Mouse (Mus musculus) embryonic facial prominence, embryonic 15.5 days (tissue): ENCODE measurements around the gene Use1. TPM values are rescaled to one million over a fixed set of nuclear protein-coding genes. Genes with fewer than 3 reads are reported as not detected.
A peak's percentile ranks its signal among the peaks of the same experiment; 100 is the strongest.

Experiments
- ATAC-seq: fragments of 200-750 bp; cut with Nextera tagmentation; 2 replicates; pipeline ENCODE4 v1.8.0; 2017; ENCODE audit warnings: low read depth, moderate TSS enrichment; ENCODE audit not compliant: insufficient number of reproducible peaks, low FRiP score, low TSS enrichment
- H3K27ac ChIP-seq: fragments of 300-500 bp; sonication (generic); replicated peaks from 2 replicates; pipeline ENCODE4 v1.5.1; 2015; ENCODE audit warnings: mild to moderate bottlenecking, inconsistent platforms
- H3K27me3 ChIP-seq: fragments of 300-500 bp; sonication (generic); 2 replicates; pipeline ENCODE4 v1.6.1; 2015; ENCODE audit warnings: inconsistent platforms
- H3K36me3 ChIP-seq: fragments of 300-500 bp; sonication (generic); 2 replicates; pipeline ENCODE4 v1.6.1; 2015; ENCODE audit warnings: mild to moderate bottlenecking, inconsistent platforms
- H3K4me1 ChIP-seq: fragments of 300-500 bp; sonication (generic); 2 replicates; pipeline ENCODE4 v1.6.1; 2015; ENCODE audit warnings: inconsistent platforms
- H3K4me2 ChIP-seq: fragments of 300-500 bp; sonication (generic); replicated peaks from 2 replicates; pipeline ENCODE4 v1.6.1; 2015; ENCODE audit warnings: mild to moderate bottlenecking, inconsistent platforms
- H3K4me3 ChIP-seq: fragments of 300-500 bp; sonication (generic); replicated peaks from 2 replicates; pipeline ENCODE4 v1.5.1; 2015; ENCODE audit warnings: mild to moderate bottlenecking, inconsistent platforms
- H3K9ac ChIP-seq: fragments of 300-500 bp; sonication (generic); 2 replicates; pipeline ENCODE4 v1.6.1; 2015; ENCODE audit warnings: inconsistent platforms
- H3K9me3 ChIP-seq: fragments of 300-500 bp; sonication (generic); replicated peaks from 2 replicates; pipeline ENCODE4 v1.6.1; 2016; ENCODE audit warnings: inconsistent platforms
- WGBS: fragments of 180-500 bp; shearing (Covaris S2); methylation state at CpG from one replicate; pipeline ENCODE4 v1.1.7; 2015; 5-methylcytosine and 5-hydroxymethylcytosine counted together
- polyA plus RNA-seq: library from polyadenylated mRNA; unstranded; fragments of >200 nt; fragmentation: Nextera tagmentation; extraction: Ambion mirVana; gene quantifications from 2 replicates; pipeline ENCODE4 v1.2.1, GENCODE M21; 2015

The Use1 gene
- polyA plus RNA-seq, 1 experiment from 2014 or later: 121 TPM

- Histone ChIP-seq H3K4me3 (no peak overlapping the region), H3K9ac (no peak overlapping the region), H3K27me3 (no peaks in the 10 kb centered on the region), H3K36me3 (peaks cover 36% of the 10 kb centered on the region), H3K4me1 (peaks cover 24% of the 10 kb centered on the region), H3K4me2 (no peak overlapping the region), H3K9me3 (no peaks in the 10 kb centered on the region), H3K27ac (no peak overlapping the region)
- ATAC-seq: no peak
- WGBS: 91% methylated on average over 8 of the region's 8 CpGs
Observed at GRCm38 (mm10) chr8:71404011-71404410, 37.4 kb downstream of the Use1 start.

DNA sequence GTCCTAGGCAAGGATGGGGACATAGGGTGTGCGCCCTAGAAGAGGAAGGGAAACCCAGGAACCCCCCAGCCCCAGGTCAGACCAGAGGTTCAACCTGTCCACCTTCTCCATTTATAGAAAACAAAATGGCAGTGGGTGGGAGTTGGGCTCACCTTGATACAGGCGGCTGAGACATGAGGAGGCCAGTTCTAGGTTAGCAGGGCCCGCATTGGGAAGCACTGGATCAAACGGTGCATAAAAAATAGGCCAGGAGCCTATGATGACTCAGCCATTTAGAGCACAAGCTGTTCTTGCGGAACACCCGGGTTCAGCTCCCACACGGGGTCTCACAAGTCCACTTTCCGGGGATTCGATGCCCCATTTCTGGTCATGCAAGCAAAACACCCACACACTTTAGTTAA, 38.3 kb downstream of the Use1 start:
- Histone ChIP-seq H3K4me2 (peak overlapping the region; percentile 95; the same call in 1 of the 2 replicates), H3K9me3 (no peaks in the 10 kb centered on the region), H3K4me1 (peaks cover 24% of the 10 kb centered on the region), H3K9ac (no peak overlapping the region), H3K27me3 (no peaks in the 10 kb centered on the region), H3K27ac (no peak overlapping the region), H3K4me3 (peak overlapping the region; percentile 55; the same call in 1 of the 2 replicates), H3K36me3 (peaks cover 37% of the 10 kb centered on the region)
- WGBS: 81% methylated on average over 9 of the region's 9 CpGs
- no peak for ATAC-seq

DNA sequence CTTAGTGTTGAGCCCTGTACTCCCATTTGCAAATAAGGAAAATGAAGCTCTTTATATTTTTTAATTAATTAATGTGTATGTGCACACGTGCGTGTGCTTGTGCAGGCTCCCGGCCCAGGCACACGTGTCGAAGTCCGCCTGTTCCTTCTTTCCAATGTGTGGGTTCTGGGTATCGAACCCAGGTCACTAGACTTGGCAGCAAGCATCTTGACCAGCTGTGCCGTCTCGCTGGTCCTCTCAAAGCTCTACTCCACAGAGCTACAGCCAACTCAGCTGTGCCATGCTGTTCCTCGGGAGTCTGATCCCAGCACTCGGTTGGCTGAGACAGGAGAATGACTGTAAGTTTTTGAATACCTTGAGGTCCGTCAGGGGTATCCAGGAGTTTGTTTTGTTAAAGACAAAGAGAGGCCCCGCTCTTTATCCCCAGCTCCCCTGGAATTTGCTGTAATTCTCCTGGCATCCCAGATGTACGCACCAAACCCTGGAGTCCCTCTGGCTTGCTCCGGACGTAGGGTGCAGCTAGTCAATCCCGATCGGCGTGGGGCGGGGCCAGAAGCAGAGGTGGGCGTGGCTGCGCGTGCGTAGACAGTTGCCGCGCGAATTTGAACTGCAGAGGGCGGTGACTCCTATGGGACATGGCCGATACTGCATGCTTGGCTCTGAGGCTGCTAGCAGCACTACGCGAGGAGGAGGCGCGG, 38.9 kb downstream of the Use1 start, which contains the start of gene Ankle1:
TSS of gene Ankle1 (plus strand) at position 610 of the 698 bp plus-strand sequence.
- no peak within 1 kb of the TSS; the same call in 1 of the 2 replicates for H3K27ac ChIP-seq

DNA sequence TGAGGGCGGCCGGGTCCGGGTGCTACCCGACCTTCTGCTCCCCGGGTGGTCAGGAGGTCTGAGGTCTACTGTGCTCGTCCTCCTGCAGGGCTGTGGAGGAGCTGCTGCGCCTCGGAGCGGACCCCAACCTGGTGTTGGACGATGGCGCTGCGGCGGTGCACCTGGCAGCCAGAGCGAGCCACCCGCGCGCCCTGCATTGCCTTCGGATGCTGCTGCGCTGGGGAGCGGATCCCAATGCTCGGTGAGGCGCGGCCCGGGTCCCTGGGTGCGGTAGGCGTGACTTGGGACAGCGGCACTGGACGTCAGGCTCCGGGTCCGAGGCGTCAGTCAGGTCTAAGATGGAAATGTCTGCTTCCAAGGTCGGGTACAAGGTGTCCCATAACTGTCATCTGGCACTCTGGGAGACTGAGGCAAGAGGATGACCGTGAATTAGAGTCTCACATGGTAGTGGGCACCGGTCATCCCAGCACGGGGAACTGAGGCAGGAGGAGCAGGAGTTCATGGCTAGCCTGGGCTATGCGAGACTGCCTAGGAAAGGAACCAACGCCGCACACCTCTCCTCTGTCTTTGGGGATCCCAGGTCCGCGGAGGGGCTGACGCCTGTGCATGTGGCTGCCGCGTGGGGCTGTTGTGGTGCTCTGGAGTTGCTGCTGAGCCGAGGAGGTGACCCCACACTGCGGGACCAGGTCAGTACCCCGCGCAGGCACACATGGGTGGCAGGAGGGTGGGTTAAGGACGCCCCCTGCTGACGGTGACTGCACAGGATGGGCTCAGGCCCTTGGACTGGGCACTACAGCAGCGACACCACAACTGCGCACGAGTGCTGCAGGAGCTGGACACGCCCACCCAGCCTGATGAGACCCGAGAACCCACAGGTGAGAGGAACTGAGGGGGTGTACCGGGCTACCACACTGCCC, 39.7 kb downstream of the Use1 start:
- under 1% methylated on average over 55 of the region's 55 CpGs for WGBS
- peak overlapping the region; percentile 95 for H3K4me2 ChIP-seq

More for the DNA sequence above, 38.9 kb downstream of the Use1 start, which contains the start of gene Ankle1:
- 16% methylated on average over 33 of the region's 33 CpGs for WGBS
- peaks cover 34% of the 10 kb centered on the region for H3K36me3 ChIP-seq
- H3K4me2 ChIP-seq: peak within 1 kb of the TSS; percentile 95
- H3K4me1 ChIP-seq: peaks cover 24% of the 10 kb centered on the region
- H3K27me3 ChIP-seq: no peaks in the 10 kb centered on the region
- peak within 1 kb of the TSS; percentile 41 for H3K9ac ChIP-seq
- peak; percentile 88 for ATAC-seq
- no peaks in the 10 kb centered on the region for H3K9me3 ChIP-seq
- H3K4me3 ChIP-seq: peak within 1 kb of the TSS; percentile 55

GRCm38 (mm10) chr8:71407441-71407840, 40.8 kb downstream of the Use1 start:
- peak overlapping the region; percentile 55; the same call in 1 of the 2 replicates for H3K4me3 ChIP-seq
- H3K4me2 ChIP-seq: peak overlapping the region; percentile 95; the same call in 1 of the 2 replicates
- no peaks in the 10 kb centered on the region for H3K9me3 ChIP-seq
- H3K27me3 ChIP-seq: no peaks in the 10 kb centered on the region
- H3K4me1 ChIP-seq: peaks cover 24% of the 10 kb centered on the region
- H3K9ac ChIP-seq: peak overlapping the region; percentile 9; the same call in 1 of the 2 replicates
- ATAC-seq: no peak
- WGBS: 93% methylated on average over 14 of the region's 14 CpGs
- H3K27ac ChIP-seq: no peak overlapping the region
- H3K36me3 ChIP-seq: peaks cover 29% of the 10 kb centered on the region

More for the DNA sequence above, 39.7 kb downstream of the Use1 start:
- Histone ChIP-seq H3K4me1 (peaks cover 24% of the 10 kb centered on the region), H3K9ac (peak overlapping the region; percentile 41), H3K27ac (no peak overlapping the region; the same call in 1 of the 2 replicates), H3K27me3 (no peaks in the 10 kb centered on the region), H3K9me3 (no peaks in the 10 kb centered on the region), H3K4me3 (peak overlapping the region; percentile 55), H3K36me3 (peaks cover 29% of the 10 kb centered on the region)
- ATAC-seq: peak; percentile 60; the same call in 1 of the 2 replicates

DNA sequence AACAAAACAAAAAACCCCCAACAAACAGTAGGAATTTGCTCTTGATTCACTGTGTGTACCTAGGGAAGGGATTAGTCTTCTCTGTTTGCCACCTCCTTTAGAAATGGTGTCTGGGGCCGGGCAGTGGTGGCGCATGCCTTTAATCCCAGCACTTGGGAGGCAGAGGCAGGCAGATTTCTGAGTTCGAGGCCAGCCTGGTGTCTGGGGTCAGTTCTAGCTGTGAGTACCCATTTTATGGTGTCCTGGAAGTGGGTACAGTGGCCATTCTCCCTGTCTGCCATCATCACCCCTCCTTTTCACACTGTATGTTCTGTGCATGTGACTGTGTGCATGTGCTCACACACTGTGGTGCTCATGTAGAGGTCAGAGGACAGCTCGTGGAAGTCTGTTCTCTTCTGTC, 41.6 kb downstream of the Use1 start:
- ATAC-seq: no peak
- Histone ChIP-seq H3K27ac (no peak overlapping the region), H3K4me1 (peaks cover 24% of the 10 kb centered on the region), H3K4me2 (no peak overlapping the region), H3K36me3 (peaks cover 24% of the 10 kb centered on the region), H3K4me3 (no peak overlapping the region), H3K27me3 (no peaks in the 10 kb centered on the region), H3K9ac (no peak overlapping the region), H3K9me3 (no peaks in the 10 kb centered on the region)
- 95% methylated on average over 4 of the region's 4 CpGs for WGBS

DNA sequence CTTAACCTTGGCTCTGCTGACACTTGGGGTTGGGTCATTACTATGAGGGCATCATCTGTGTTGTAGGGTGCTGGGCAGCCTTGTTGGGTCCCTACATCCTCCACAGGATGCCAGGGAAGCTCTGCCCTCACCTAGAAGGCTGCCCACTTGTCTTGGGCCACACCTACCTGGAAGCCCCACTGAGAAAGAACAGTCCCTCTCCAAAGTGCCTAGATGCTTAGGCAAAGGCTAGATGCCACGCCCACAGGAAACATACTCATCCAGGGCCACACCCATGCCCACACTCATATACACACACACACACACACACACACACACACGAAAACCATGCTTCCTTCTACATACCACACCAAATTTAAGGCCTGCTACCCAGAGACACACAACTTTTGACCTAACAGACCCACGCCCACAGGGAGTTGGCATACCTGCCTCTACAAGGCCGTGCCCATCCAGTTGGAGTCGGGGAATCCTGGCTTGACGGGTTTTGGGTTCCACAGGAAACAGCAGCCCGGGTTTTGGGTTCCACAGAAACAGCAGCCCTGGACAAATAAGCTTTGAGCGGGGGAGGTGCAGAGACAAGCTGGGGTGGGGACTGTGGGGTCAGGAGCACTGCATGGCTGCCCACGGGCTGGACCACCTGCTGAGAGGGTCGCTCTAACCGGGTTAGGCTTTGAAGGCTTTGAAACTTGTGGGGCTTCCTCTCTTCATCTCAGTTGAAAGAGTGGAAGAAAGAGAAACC, 45.1 kb downstream of the Use1 start:
- peaks cover 10% of the 10 kb centered on the region for H3K4me1 ChIP-seq
- 39% methylated on average over 11 of the region's 11 CpGs for WGBS
- ATAC-seq: no peak
- H3K36me3 ChIP-seq: peaks cover 23% of the 10 kb centered on the region
- H3K27ac ChIP-seq: no peak overlapping the region
- H3K4me3 ChIP-seq: no peak overlapping the region
- H3K9ac ChIP-seq: no peak overlapping the region
- H3K9me3 ChIP-seq: no peaks in the 10 kb centered on the region
- H3K27me3 ChIP-seq: no peaks in the 10 kb centered on the region
- H3K4me2 ChIP-seq: no peak overlapping the region

Other genes starting within 250 kb of the Use1 start
- 24.0 and 27.0 TPM in 2 replicates for gene Myo9b, start 94.1 kb upstream of the Use1 start, polyA plus RNA-seq
- gene Haus8, start 93.9 kb upstream of the Use1 start, polyA plus RNA-seq: 47.2 and 48.6 TPM in 2 replicates
- 7.1 and 8.5 TPM in 2 replicates for gene Ocel1, start 4.5 kb downstream of the Use1 start, polyA plus RNA-seq
- 59.0 and 61.2 TPM in 2 replicates for gene Nr2f6, start 15.1 kb downstream of the Use1 start, polyA plus RNA-seq
- gene Ushbp1, start 29.0 kb downstream of the Use1 start, polyA plus RNA-seq: 11.6 and 12.7 TPM in 2 replicates
- 96.7 and 106 TPM in 2 replicates for gene Babam1, start 30.0 kb downstream of the Use1 start, polyA plus RNA-seq
- 33.1 and 33.7 TPM in 2 replicates for gene Ankle1, start 39.2 kb downstream of the Use1 start, polyA plus RNA-seq
- 73.2 and 77.0 TPM in 2 replicates for gene Abhd8, start 96.8 kb downstream of the Use1 start, polyA plus RNA-seq
- 115 and 122 TPM in 2 replicates for gene Mrpl34, start 98.1 kb downstream of the Use1 start, polyA plus RNA-seq
- 105 and 112 TPM in 2 replicates for gene Dda1, start 102.4 kb downstream of the Use1 start, polyA plus RNA-seq
- 3.0 and 3.7 TPM in 2 replicates for gene Ano8, start 119.1 kb downstream of the Use1 start, polyA plus RNA-seq
- 15.9 and 17.3 TPM in 2 replicates for gene Gtpbp3, start 121.3 kb downstream of the Use1 start, polyA plus RNA-seq
- 61.4 and 62.8 TPM in 2 replicates for gene Plvap, start 144.9 kb downstream of the Use1 start, polyA plus RNA-seq
- gene Ccdc194, start 158.9 kb downstream of the Use1 start, polyA plus RNA-seq: 2.4 and 3.0 TPM in 2 replicates
- gene Bst2, start 170.6 kb downstream of the Use1 start, polyA plus RNA-seq: 34.8 and 35.5 TPM in 2 replicates
- 86.8 and 92.9 TPM in 2 replicates for gene Mvb12a, start 176.1 kb downstream of the Use1 start, polyA plus RNA-seq
- gene Tmem221, start 192.0 kb downstream of the Use1 start, polyA plus RNA-seq: 1.2 and 1.7 TPM in 2 replicates
- 0.13 and 0.18 TPM in 2 replicates for gene Nxnl1, start 199.8 kb downstream of the Use1 start, polyA plus RNA-seq
- gene Slc27a1, start 202.0 kb downstream of the Use1 start, polyA plus RNA-seq: 51.1 and 55.7 TPM in 2 replicates
- 220 and 229 TPM in 2 replicates for gene Pgls, start 225.3 kb downstream of the Use1 start, polyA plus RNA-seq
- gene Fam129c, start 230.8 kb downstream of the Use1 start, polyA plus RNA-seq: 3.1 and 4.7 TPM in 2 replicates
- gene Colgalt1, start 244.2 kb downstream of the Use1 start, polyA plus RNA-seq: 94.6 and 98.9 TPM in 2 replicates